Mouse (Mus musculus) mature B cell (primary cell): ENCODE results near the gene Daam1.

Source experiments
- in situ Hi-C: fragments of 300-500 bp; cut with MboI; formaldehyde crosslinking; loops from 2 replicates; pipeline ENCODE4 v1.14.3; 2019

Gene Daam1

DNA sequence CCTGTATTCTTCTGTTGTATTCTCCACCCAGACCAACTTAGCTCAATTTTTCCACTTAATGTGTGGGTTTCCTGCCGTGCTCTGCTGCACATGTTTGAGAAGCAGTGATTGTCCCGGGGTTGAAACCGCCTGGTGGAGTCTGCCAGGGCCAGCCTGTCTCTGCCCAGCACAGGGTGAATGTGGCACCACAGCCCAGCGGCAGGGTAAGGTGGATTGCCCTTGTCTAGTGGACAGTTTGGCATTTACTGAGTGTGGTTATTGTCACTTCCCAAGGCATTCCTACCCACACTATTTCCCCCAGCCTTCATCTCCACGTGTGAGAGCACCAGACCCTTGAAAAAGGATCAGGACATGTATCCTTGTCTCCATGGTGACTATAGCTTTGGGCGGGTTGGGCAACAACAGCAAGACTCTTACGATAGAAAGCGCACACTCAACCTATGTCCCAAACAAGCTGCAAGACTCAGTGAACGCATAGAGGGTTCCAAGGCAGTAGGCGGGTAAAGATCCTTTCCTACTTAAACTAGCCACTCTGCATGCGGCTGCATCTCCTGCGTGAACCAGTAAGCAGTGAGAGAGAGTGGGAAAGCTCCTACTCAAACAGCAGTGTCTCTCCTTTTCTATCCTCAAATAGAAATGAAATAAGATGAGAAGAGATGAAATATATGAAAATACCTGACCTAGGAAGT is 139.2 kb downstream of the Daam1 start:
- in situ Hi-C loops = no loop called here

GRCm38 (mm10) chr12:71970791-71971654 is 140.1 kb downstream of the Daam1 start:
- in situ Hi-C loops = no loop called here

- in situ Hi-C loops = no loop called here
Measured at GRCm38 (mm10) chr12:71972126-71972525, 141.2 kb downstream of the Daam1 start.

- in situ Hi-C loops = no loop called here
Measured at GRCm38 (mm10) chr12:71972619-71973266, 141.9 kb downstream of the Daam1 start.

DNA sequence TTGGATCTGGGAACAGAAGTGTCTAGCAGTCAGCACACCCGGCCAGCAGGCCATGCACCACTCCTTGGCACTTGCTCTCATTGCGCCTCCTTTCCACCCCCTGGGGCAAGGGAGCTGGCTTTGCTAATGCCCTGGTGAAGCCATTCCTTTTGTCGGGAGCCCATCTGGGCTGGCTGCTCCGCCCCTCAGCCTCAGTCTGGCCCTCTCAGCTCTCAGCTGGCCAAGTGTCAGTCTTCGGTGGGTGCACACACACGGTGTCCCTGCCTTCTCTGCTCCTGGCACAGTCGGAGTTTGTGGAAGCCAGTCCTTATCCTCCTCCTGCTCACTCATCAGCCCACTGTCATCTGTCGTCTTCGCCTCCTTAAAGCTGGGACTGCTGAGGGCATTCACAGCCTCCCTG is 142.7 kb downstream of the Daam1 start:
- in situ Hi-C loops = no loop called here

- in situ Hi-C loops = no loop called here
Measured at GRCm38 (mm10) chr12:71975626-71976025, 144.7 kb downstream of the Daam1 start.

- in situ Hi-C loops = no loop called here
Measured at GRCm38 (mm10) chr12:71976361-71976960, 145.6 kb downstream of the Daam1 start.

GRCm38 (mm10) chr12:71977364-71977763 is 146.5 kb downstream of the Daam1 start:
- in situ Hi-C loops = no loop called here

GRCm38 (mm10) chr12:71978513-71979352 is 147.9 kb downstream of the Daam1 start:
- in situ Hi-C loops = no loop called here

GRCm38 (mm10) chr12:71980166-71980565 is 149.3 kb downstream of the Daam1 start:
- in situ Hi-C loops = no loop called here

- in situ Hi-C loops = no loop called here
Measured at GRCm38 (mm10) chr12:71980746-71981145, 149.9 kb downstream of the Daam1 start.

DNA sequence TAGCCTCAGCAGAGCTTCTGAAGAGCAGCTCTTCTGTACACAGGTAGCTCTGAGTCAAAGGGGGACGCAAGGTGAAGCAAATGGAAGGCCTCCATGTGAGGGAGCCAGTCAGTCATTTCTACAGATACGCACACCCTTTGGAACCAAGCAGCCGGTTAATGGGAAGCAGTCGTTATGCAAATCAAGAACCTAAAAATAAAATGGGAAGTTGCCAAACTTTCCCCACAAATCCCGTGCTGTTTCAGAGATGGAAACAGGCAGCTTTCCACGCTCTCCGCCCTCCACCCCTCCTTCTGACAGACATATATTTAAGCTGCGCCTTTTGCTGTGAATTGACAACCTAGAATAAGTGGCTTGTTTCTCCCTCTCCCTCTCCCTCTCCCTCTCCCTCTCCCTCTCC is 150.4 kb downstream of the Daam1 start:
- in situ Hi-C loops = no loop called here

- in situ Hi-C loops = no loop called here
Measured at GRCm38 (mm10) chr12:71981791-71982190, 150.9 kb downstream of the Daam1 start.

- in situ Hi-C loops = no loop called here
Measured at GRCm38 (mm10) chr12:71983102-71983715, 152.3 kb downstream of the Daam1 start.

- in situ Hi-C loops = no loop called here
Measured at GRCm38 (mm10) chr12:71987161-71987560, 156.3 kb downstream of the Daam1 start.

DNA sequence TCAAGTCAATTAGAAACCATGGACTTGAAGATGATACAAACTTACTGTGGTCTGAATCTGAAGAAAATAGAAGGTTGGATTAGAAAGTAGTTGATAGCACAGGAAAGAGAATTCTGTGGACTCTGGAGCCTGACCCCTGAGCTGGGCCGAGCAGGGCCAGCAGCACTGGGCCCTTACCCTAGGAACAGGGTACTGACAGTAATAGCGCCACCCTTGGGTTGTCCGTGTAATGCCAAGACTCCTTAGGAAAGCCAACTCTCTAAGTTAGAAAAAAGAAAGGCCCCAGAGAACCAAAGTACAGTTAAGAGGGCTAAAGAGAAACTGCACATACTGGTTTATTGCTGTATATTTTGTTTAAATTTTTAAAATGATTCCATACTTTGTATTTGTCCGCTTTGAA is 157.0 kb downstream of the Daam1 start:
- in situ Hi-C loops = no loop called here

DNA sequence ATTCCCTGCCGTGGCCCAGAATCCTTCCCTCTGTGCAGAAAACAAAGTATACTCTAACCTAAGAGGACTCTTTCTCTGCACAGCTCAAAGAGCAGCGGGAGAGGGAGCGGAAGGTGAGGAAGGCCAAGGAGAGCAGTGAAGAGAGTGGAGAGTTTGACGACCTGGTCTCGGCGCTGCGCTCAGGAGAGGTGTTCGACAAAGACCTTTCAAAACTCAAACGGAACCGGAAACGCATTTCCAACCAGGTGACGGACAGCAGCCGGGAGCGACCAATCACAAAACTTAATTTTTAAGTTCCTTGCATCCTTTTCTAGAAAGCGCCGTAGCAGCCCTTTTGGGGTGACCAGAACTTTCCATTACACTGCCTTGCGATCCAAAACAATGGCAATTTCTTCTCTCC is 158.7 kb downstream of the Daam1 start:
- in situ Hi-C loops = no loop called here

GRCm38 (mm10) chr12:71992599-71993210 is 161.8 kb downstream of the Daam1 start:
- in situ Hi-C loops = no loop called here

GRCm38 (mm10) chr12:71995831-71996230 is 165.0 kb downstream of the Daam1 start:
- in situ Hi-C loops = no loop called here

GRCm38 (mm10) chr12:71996920-71997319 is 166.0 kb downstream of the Daam1 start:
- in situ Hi-C loops = no loop called here
